Mouse (Mus musculus) testis, adult 2 months (tissue): Measurements from ENCODE around the gene Hoxc4.

ENCODE experiments used
- CTCF ChIP-seq: fragments of 200-500 bp; IDR thresholded peaks from 2 replicates; pipeline ENCODE4 v1.5.1; 2012; ENCODE audit warnings: low read depth, mild to moderate bottlenecking, inconsistent platforms, low read length, moderate library complexity; ENCODE audit not compliant: control insufficient read depth, insufficient read depth, insufficient replicate concordance
- POLR2A ChIP-seq: fragments of 200-500 bp; IDR thresholded peaks from 2 replicates; pipeline ENCODE4 v1.6.1; 2012; ENCODE audit warnings: low read depth, mild to moderate bottlenecking, inconsistent platforms, low read length, moderate library complexity; ENCODE audit not compliant: control insufficient read depth

GRCm38 (mm10) chr15:102991782-102992181 is 27.0 kb upstream of the Hoxc4 start:
- TF ChIP-seq POLR2A (no peak), CTCF (no peak)
